Mouse (Mus musculus) adrenal gland, postnatal 25 days (tissue): ENCODE results near the gene Gm7073. TPM values are rescaled to one million over a fixed set of nuclear protein-coding genes. Genes with fewer than 3 reads are reported as not detected.
A peak's percentile ranks its signal among the peaks of the same experiment; 100 is the strongest.

Experiments used
- DNase-seq: peaks from one replicate; pipeline ENCODE4 v3.0.0; 2021; ENCODE audit warnings: mixed read lengths
- long read RNA-seq: library from polyadenylated mRNA; stranded (forward); transcript quantifications from one replicate; pipeline ENCODE4 v2.0.0, GENCODE M21; 2021
- total RNA-seq: library from RNA; stranded (reverse); gene quantifications from 2 replicates; pipeline ENCODE4 v1.2.3, GENCODE M21; 2021

Gene Gm7073
- total RNA-seq = not detected in 2 replicates
- long read RNA-seq = 0 reads

DNA sequence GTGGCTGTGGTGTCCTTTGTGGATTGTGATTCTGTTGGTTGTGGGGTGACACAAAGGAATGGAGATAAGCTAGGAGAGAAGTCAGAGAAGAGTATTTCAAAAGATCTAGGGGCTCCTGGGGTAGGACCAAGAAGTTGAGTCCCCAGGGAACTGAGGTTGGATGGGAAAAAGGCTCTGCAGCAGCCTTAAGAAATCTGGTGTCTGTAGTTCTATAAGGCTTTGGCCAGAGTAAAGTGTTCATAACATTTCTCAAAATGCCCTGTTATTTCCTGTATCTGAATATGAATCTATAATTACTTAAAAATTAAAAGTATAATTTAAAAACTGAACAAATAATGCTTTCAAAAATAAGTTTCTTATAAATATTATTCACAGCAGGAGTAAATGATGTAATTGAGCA, at the start of gene Gm7073:
TSS of gene Gm7073 (minus strand) at position 101 of the 400 bp plus-strand sequence.
- no peak for DNase-seq

DNA sequence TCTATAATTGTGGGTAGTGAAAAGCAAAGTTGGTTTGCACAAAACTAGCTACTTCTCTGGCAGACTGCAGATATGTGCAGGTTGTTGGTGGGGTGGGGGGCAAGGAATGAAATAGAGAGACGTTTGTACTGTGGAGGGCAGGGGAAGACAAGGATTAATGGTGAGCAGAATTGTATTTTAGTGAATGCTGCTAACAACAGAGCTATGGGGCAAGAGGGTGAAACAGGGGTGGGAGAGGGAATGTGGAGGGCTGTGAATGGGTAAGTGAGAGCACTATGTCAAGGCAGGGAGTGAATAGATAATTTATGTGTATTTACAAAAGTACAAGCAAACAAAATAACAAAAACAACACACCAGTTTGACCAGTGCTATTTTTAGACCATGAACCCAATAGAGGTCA, 31.5 kb upstream of the Gm7073 start:
- no peak for DNase-seq

DNA sequence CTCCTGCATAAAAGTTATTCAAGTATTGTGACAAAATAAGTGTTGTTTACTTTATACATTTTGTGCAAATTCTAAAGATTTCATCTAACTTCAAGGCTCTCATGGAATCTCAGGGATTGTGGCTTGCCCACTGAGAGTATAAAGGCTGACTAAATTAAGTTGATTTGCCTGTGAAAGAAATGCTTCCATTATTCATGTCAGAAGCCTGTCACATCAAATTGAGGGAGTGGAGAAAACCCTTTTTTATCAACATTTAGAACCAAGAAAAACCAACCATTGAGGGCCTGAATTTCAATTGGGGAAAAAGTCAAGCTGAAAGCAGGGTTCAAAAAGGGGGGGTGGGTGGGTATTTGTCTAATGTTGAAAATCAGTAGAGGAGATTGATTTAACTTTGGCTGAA, 30.0 kb upstream of the Gm7073 start:
- DNase-seq = no peak

- no peak for DNase-seq
Observed at GRCm38 (mm10) chrX:60555242-60555641, 16.2 kb upstream of the Gm7073 start.

- peak; percentile 53 for DNase-seq
Observed at GRCm38 (mm10) chrX:60547444-60548304, 8.6 kb upstream of the Gm7073 start.

DNA sequence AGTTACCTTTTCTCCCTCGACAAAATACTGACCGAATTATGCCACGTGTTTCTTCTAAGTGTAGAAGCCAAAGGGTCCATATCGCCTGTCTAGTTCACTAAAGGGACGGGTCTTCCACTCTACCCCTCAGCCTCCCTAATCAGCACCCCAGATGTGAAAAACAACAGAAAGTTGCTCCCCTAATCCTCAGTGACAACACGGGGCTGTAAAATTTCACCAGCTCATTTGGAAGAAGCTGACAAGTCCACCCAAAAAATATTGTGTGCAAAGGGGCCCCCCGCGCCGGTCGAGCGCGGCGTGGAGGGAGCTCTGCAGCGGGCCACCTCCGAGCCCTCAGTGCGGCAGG, 8.0 kb upstream of the Gm7073 start:
- DNase-seq = no peak

- no peak for DNase-seq
Observed at GRCm38 (mm10) chrX:60545906-60546305, 6.9 kb upstream of the Gm7073 start.

DNA sequence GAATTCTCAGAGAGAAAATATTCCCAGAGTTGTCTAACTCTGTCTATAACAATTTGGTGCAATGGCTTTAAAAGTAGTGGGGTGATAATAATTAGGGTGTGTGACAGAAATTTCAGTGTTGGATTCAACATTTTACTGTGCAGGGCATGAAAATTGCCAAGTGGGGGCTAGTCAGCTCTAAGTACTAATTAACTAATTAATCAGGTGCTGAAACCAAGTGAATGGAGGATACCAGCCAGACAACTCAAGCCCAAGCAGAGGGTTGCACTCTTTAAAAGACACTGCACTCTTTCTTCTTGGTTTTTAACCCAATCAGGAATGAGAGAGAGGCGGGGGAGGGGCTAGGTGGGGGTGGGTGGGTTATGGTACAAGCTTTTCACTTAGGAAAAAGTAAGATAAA, 6.4 kb upstream of the Gm7073 start:
- no peak for DNase-seq

DNA sequence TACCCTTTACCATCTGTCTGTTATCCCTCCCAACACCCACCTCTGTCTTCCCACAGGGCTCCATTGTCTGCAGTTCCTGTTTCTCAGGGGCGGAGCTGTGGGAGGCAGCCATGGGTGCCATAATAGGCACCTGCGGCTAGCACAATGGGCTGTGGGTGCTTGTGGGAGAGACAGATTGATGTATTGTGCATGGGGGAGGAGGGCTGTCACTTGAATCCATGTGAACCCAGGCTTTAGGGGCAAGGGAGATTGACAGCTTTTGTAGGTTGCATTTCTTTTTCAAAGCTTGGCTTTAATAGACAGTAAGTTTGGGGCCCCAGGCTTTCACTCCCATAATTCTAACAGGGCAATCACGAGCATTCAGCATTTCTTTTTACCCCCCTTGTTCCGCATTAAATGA, 5.0 kb upstream of the Gm7073 start:
- DNase-seq = no peak

DNA sequence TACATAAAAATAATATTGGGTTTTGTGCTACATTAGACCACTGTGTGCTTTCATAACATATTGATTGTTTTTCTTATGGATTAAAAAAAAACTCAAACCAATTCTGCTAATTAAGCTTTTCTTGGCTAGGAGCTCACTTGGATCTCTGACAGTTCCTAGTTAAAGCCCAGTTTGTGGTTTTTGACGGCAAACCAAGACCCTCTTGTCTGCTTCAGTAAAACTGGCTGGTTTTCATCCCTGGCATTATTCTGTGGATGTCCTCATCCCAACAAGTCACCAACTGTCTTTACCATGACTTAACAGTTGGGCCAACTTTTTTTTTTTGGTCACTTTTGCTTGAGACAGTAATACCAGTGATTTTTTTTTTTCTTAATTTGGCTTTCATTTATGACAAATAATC, 3.9 kb upstream of the Gm7073 start:
- DNase-seq = no peak

DNA sequence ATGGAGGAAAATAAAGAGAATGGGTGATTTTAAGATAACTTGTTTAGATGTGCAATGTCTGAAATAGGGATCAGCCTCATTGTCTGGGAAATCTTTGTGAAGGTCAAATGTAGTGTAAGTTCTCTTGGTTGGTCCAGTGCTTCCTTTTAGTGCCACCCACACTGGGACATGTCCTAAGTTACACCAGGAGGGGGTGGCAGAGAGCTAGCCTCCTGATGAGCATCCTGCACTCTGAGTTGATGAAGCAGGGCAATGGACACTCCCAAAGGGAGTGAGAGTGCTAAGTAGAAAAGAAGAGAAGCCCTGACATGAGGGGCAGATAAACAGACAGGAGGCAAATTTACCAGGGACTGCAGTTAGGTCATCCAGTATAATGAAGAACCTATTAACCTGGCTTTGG, 35.1 kb downstream of the Gm7073 start:
- DNase-seq = peak; percentile 8

GRCm38 (mm10) chrX:60497750-60498149, 41.3 kb downstream of the Gm7073 start:
- no peak for DNase-seq

DNA sequence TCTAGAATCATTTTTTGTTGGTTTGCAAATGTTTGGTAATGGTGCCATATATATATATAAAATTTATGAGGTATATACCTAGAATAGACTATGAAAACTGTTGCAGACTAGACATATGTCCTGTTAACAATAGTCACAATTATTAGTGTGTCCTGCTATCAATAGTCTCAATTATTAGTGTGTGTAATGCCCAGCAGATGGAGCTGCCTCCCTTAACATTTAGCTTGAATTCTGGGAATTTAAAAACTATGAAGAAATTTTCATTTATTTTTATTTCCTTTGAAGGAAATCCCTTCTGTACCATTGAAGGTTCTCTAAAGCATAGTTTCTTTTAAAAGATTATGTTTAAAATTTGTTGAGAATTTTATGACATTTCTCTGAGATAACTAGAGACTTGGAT, 43.7 kb downstream of the Gm7073 start:
- no peak for DNase-seq

DNA sequence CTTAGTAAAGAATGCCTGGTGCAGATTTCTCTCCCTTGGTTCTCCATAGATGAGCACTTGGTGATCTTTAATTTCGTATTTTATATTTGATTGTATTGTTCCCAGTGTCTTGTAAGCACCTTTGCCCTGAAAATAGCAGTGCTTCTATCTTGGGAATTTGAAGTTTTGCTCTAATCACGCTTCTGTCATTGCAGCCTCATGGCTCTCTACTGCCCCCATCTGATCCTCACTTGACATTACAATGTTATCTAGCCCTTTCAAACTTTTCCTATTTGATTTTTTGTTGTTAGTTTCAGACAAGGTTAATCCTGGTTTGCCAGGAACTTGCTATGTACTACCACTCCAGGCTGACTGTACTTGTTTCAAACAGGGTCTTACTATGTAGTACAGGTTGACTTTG, 75.3 kb downstream of the Gm7073 start:
- no peak for DNase-seq

GRCm38 (mm10) chrX:60414563-60415111, 124.4 kb downstream of the Gm7073 start:
- no peak for DNase-seq

GRCm38 (mm10) chrX:60405681-60406080, 133.4 kb downstream of the Gm7073 start:
- no peak for DNase-seq

GRCm38 (mm10) chrX:60404668-60405044, 134.4 kb downstream of the Gm7073 start:
- DNase-seq = peak; percentile 83

DNA sequence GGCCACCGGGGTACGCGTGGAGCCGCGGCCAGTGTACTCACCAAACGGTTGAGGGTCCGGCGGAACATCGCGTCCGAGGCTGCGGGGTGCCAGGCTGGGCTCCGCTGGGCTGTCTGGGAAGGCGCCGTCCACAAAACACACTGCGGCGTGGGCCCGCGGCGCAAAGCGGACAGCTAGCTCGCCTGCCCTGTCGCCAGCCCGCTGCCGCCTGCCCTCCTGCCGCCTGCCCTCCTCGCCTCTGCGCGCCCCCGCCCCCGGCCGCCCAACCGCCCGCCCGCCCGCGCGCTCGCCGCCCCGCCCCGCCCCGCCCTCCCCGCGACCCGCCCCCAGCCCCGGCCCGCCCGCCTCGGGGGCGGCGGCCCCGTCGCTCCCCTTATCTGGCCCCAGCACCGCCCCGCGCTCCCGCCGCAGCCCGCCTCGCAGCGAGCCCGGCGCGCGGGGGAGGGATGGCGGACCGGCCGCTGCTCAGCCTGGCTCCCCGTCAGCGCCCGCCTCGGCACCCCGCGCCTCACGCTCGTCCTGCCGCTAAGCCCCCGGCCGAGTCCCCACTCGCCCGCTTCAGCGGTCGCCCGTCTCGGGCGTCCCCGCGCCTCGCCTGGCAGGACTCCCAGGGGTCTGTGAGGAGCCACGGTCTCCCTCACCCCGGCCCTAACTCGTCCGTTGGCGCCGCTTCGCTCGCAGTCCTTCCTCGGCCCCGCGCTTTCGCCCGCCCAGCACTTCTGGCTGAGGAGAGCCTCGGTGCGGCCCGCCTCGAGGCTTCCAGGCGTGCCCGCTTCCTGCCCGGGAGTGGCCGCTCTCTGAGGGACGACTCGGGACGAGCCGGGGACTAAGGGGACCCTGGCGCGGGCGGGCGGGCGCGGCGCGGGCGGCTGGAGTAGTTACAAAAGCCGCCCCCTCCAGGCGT, 135.0 kb downstream of the Gm7073 start:
- DNase-seq = peak; percentile 74

DNA sequence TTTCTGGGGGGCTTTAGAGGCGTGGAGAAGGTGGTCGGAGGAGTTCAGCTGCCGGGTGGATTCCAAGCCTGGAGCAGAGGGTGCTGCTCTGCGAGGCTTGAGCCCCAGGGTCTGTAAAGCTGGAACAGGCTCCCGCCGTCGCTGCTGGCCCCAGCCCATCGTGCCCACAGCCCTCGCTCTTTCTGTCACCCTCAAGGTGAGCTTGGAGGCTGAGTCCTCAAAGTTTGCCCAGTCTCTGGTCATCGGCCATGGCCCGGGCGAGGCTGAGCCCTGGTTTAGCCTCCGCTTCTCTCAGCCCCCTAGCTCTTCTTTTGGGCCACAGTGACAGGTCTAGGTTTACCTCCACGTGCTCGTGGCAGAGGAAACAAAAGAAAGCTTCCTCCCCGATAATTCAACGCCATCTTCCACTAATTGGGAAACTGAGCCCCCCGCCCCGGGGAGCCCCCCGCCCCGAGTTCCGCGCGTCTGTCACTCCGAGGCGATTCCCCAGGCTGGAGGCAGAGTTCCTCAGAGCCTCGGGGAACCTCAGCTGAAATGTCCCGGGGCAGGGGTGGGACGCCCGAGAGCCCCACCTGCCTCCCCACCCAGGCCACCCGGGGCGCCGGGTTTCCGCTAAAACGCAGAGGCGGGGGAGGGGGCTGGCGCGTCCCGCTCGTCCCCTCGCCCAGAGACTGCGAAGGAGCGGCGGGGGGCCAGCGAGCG, 135.8 kb downstream of the Gm7073 start:
- DNase-seq = peak; percentile 4

GRCm38 (mm10) chrX:60394292-60394691, 144.8 kb downstream of the Gm7073 start:
- DNase-seq = no peak

DNA sequence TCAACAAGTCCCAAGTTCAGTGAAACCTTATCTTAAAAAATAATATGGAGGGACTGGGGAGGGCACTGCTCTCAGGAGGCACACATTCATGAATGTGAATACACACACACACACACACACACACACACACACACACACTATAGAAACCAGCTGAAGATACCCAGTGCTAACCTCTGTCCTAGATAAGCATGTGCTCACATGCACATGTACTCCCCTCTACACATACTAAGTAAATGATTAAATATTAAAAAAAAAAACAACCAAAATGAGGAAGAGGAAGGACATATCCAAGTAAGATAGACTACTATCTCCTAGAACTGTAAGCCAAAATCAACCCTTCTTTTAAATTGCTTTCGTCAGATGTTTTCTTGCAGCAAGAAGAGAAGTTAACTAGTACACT, 152.2 kb downstream of the Gm7073 start:
- DNase-seq = no peak
